Mouse (Mus musculus) heart, adult 2 months (tissue): ENCODE measurements at regions not wholly inside any gene's neighbourhood (a gene's known extent, or its start where the extent isn't known, plus 50 kb on each side); places are given as distances from the start of the nearest gene placed in this dataset.

Source experiments
- CTCF ChIP-seq: fragments of 200-600 bp; IDR thresholded peaks from 2 replicates; pipeline ENCODE4 v1.8.1; 2022; ENCODE audit warnings: antibody characterized with exemption, mild to moderate bottlenecking, moderate library complexity
- EP300 ChIP-seq: fragments of 200-500 bp; IDR thresholded peaks from 2 replicates; pipeline ENCODE4 v1.6.1; 2011; ENCODE audit warnings: low read depth, low read length, control low read depth; ENCODE audit not compliant: insufficient read depth
- POLR2A ChIP-seq: fragments of 200-500 bp; IDR thresholded peaks from 2 replicates; pipeline ENCODE4 v1.6.1; 2011; ENCODE audit warnings: mild to moderate bottlenecking, low read depth, low read length, control low read depth; ENCODE audit not compliant: insufficient read depth

DNA sequence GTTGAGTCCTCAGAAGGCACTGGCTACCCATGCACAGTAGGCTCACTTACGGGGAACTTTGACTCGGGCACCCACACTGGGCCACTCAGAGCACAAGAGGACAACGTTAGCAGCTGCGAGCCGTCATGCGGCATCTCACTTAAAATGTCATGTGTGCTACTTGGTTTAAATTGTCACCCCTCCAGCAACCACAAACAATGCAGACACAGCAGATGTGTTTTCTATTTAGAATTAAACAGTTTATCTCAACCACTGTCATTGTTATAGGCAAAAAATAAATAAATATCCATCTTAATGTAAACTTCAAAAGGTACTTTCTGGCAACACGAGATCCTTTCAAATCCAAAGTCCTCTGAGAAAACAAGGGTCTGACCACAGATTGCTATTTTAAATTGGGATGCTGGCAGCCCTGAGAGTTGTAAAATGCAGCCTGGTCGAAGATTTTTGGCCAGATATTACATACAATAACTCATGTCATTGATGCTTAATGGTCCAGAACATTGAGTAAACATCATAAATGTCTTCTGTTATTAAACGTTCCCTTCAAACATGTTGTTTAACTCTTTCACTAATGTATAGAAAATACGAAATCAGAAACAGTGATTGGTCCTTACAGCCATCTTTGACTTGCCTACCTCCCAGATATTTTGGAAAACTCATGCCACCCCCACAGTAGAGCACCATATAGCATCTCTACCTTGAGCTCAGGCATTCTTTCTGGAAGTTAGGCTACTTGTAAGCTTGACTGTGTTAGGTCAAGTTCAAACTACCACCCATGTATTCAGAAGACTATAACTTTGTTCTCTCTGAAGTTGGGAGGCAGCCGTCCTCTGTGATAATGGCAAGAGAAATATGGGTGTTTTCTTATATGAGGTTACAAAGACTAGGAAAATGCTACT is 232.8 kb upstream of the Tcf21 start:
- no peak for TF ChIP-seq CTCF
- no peak for TF ChIP-seq POLR2A
- no peak for TF ChIP-seq EP300
